Mouse (Mus musculus) heart, embryonic 10.5 days (tissue): Measurements from ENCODE around the gene Vmn1r68. TPM values are rescaled to one million over a fixed set of nuclear protein-coding genes. Genes with fewer than 3 reads are reported as not detected.

ENCODE experiments used
- DNase-seq: peaks from one replicate; pipeline ENCODE4 v3.0.0-alpha.2; 2017; ENCODE audit warnings: low spot score
- H3K27ac ChIP-seq: fragments of 300-500 bp; sonication (generic); 2 replicates; pipeline ENCODE4 v1.5.1; 2016; ENCODE audit warnings: mild to moderate bottlenecking
- H3K27me3 ChIP-seq: fragments of 300-500 bp; sonication (generic); 2 replicates; pipeline ENCODE4 v1.6.1; 2016; ENCODE audit warnings: mild to moderate bottlenecking; ENCODE audit not compliant: poor library complexity, insufficient read depth, severe bottlenecking
- H3K36me3 ChIP-seq: fragments of 300-500 bp; sonication (generic); 2 replicates; pipeline ENCODE4 v1.6.1; 2016; ENCODE audit warnings: mild to moderate bottlenecking, moderate library complexity
- H3K4me1 ChIP-seq: fragments of 300-500 bp; sonication (generic); 2 replicates; pipeline ENCODE4 v1.6.1; 2016; ENCODE audit warnings: mild to moderate bottlenecking
- H3K4me3 ChIP-seq: fragments of 300-500 bp; sonication (generic); 2 replicates; pipeline ENCODE4 v1.5.1; 2016; ENCODE audit warnings: mild to moderate bottlenecking, moderate library complexity
- H3K9me3 ChIP-seq: fragments of 300-500 bp; sonication (generic); 2 replicates; pipeline ENCODE4 v1.6.1; 2016; ENCODE audit warnings: mild to moderate bottlenecking, moderate library complexity
- WGBS: fragments of 180-500 bp; shearing (Covaris S2); methylation state at CpG from one replicate; pipeline ENCODE4 v1.1.7; 2016; 5-methylcytosine and 5-hydroxymethylcytosine counted together
- polyA plus RNA-seq: library from polyadenylated mRNA; unstranded; fragments of >200 nt; fragmentation: Nextera tagmentation; extraction: Ambion mirVana; gene quantifications from 2 replicates; pipeline ENCODE4 v1.2.1, GENCODE M21; 2016

Vmn1r68 gene
- not detected in 2 replicates for polyA plus RNA-seq

DNA sequence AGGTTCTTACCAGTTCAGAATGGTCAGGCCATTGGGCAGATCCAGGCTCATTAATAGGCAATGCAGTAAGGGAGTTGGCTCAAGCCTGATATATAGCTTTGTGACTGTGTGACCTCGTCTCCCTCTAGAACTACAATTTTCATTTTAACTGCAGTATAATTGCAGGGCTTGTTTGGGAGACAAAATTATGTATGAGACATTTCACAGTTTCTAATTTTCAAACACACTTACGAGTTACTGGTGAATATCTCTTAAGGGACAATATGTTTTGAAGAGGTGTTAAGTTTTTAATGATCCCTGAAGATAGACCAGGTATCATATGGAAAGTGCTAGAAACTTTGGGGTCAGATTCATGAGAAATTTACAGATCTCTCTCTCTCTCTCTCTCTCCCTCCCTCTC is at the start of gene Vmn1r68:
TSS of gene Vmn1r68 (minus strand) at position 101 of the 400 bp plus-strand sequence.
- Histone ChIP-seq H3K27me3 (no peaks in the 10 kb centered on the region), H3K27ac (no peak within 1 kb of the TSS), H3K9me3 (no peaks in the 10 kb centered on the region; the same call in 1 of the 2 replicates), H3K36me3 (no peaks in the 10 kb centered on the region), H3K4me3 (no peak within 1 kb of the TSS), H3K4me1 (no peaks in the 10 kb centered on the region)
- no peak for DNase-seq
- WGBS, result 73% methylated on average over 2 of the region's 2 CpGs

DNA sequence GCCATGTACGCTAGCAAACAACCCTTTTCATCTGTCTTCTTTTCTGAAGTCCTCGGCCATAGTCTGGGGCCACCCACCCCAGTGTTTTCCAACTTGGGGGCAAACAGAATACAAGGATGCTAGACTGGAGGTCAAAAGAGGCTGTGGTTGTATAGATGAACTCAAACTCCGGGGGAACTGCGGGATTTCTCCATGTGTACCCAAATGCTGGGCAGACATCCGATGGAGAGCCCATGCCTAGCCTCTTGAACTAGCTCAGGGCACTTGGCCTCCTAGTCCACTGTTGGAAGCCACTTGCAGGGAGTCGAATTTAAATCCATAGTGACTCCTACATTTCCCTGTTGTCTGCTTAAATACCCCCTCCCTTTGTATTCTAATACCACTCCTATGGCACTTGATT is 62.7 kb downstream of the Vmn1r68 start:
- Histone ChIP-seq H3K27me3 (no peaks in the 10 kb centered on the region), H3K9me3 (no peaks in the 10 kb centered on the region), H3K36me3 (peaks cover 23% of the 10 kb centered on the region), H3K4me3 (peak overlapping the region; percentile 71), H3K27ac (no peak overlapping the region), H3K4me1 (peaks cover 6% of the 10 kb centered on the region; the same call in 1 of the 2 replicates)
- 38% methylated on average over 6 of the region's 6 CpGs for WGBS
- no peak for DNase-seq

DNA sequence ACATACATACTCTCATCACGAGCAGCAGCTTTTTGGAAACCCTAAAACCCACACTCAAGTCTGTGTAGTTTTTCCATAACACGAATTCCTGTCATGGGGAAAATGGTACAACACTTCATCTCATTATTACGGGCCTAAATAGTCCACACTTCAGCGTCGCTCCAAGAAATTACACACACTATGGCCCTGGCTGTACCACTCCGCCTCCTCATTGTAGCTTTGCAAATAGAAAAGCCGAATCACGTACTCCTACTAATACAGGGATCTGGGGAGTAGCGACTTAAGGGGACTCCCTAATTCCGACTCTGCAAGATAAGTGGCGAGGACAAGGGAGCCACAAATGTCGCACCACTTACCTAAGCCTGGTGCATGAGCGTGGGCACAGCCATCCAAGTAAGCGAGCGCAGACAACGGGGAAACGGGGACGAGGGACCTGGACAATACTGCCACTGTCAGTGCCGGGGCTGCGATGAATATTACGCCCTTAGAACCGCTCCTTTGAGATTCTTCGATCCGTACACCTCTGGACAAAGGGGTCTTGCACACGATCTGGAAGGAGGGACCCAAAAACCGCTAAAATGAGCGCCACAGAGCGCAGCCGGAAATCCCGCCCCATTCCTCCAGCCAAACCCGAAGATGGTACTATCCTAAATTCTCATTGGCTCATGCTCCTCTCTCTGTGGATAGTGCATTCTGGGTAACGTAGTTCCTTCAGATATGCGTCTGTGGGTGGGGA is 63.3 kb downstream of the Vmn1r68 start, which contains the start of gene Zik1:
TSS of gene Zik1 (minus strand) at position 609 of the 736 bp plus-strand sequence.
- H3K9me3 ChIP-seq, result no peaks in the 10 kb centered on the region
- WGBS, result 3% methylated on average over 33 of the region's 33 CpGs
- H3K36me3 ChIP-seq, result peaks cover 30% of the 10 kb centered on the region
- H3K27ac ChIP-seq, result peak within 1 kb of the TSS; percentile 85
- H3K4me3 ChIP-seq, result peak within 1 kb of the TSS; percentile 71
- DNase-seq, result peak; percentile 90
- peaks cover 6% of the 10 kb centered on the region; the same call in 1 of the 2 replicates for H3K4me1 ChIP-seq
- H3K27me3 ChIP-seq, result no peaks in the 10 kb centered on the region

DNA sequence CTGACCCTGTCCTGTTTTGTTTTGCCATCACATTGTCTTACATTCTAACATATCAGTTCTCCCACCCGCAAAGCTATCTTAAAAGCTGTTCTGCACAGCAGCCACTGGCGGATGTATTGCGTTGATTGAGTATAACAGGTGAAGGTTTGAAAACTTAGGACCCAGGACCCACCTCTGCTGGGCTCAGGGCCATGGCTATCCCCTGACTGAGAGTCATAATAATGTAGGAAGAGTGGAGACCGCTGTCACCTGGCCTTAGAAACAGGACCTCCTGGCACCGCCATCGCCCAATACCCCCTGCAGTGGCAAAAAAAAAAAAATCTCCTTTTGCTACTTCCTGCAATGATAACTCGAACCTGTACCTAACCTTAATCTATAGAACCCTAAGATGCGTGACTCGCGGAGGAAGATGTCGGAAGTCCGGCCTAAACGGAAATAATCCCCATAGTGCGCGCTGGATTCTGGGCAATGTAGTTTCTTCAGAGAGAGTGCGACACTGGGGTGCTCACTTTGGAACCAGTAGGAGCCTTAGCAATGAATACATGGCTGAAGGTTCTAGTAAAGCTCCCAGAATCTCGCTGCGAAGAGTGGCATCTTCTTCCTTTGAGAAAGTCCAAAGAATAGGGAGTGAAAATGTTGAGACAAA is 77.6 kb downstream of the Vmn1r68 start:
- no peak overlapping the region for H3K27ac ChIP-seq
- 61% methylated on average over 18 of the region's 18 CpGs for WGBS
- H3K4me1 ChIP-seq, result no peaks in the 10 kb centered on the region
- DNase-seq, result no peak
- H3K4me3 ChIP-seq, result no peak overlapping the region
- no peaks in the 10 kb centered on the region for H3K27me3 ChIP-seq
- no peaks in the 10 kb centered on the region for H3K36me3 ChIP-seq
- H3K9me3 ChIP-seq, result no peaks in the 10 kb centered on the region; the same call in 1 of the 2 replicates

DNA sequence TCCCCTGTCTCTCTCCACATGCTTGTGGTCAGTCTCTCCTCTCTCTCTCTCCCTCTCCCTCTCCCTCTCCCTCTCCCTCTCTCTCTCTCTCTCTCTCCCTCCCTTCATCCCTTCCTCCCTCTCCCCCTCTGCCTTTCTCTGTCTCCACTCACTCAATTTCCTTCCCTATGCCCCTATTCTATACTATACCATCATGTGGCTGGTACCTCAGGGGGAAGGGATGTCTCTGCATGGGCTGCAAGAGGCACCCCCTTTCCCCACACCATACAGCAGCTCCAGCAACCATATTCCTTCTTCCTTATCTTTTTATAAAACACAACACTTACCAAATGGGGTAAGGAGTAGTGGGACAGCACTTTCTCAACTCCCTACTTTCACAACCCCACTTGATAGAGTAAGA is 78.5 kb downstream of the Vmn1r68 start:
- no peaks in the 10 kb centered on the region for H3K27me3 ChIP-seq
- H3K4me1 ChIP-seq, result no peaks in the 10 kb centered on the region
- no peak overlapping the region for H3K4me3 ChIP-seq
- no peaks in the 10 kb centered on the region for H3K36me3 ChIP-seq
- H3K9me3 ChIP-seq, result no peaks in the 10 kb centered on the region; the same call in 1 of the 2 replicates
- no peak overlapping the region for H3K27ac ChIP-seq
- no peak for DNase-seq

DNA sequence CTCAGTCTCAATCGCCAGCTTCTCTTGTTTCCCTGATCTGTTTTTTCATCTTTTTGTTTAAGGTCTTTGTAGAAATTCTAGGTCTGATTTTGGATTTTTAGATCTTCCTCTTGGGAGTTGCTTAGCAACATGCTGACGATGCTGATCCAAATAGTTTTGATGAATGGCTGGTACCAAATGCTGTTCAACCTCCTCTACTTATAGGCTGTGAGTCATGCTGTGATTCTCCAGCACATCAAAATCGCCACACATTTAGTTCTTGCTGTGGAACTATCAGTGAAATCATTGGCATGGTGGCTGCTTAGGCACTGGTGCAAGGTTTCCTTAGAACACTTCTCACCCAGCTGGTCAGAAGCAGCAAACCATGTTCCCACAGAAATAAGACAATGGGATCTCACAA is 100.1 kb downstream of the Vmn1r68 start:
- no peak for DNase-seq
- no peaks in the 10 kb centered on the region for H3K36me3 ChIP-seq
- H3K27ac ChIP-seq, result no peak overlapping the region
- no peak overlapping the region for H3K4me3 ChIP-seq
- no peaks in the 10 kb centered on the region for H3K4me1 ChIP-seq
- H3K9me3 ChIP-seq, result peaks cover 9% of the 10 kb centered on the region
- no peaks in the 10 kb centered on the region for H3K27me3 ChIP-seq
- WGBS, result 55% methylated on average over 3 of the region's 3 CpGs

Other genes with a start within 250 kb of the Vmn1r68 start
- gene Vmn1r67, start 115.2 kb downstream of the Vmn1r68 start, polyA plus RNA-seq, result not detected in 2 replicates
- gene Zik1, start 63.1 kb downstream of the Vmn1r68 start, polyA plus RNA-seq, result 9.3 and 12.9 TPM in 2 replicates
- gene Vmn1r69, start 55.2 kb upstream of the Vmn1r68 start, polyA plus RNA-seq, result not detected in 2 replicates
- gene Vmn1r70, start 73.0 kb upstream of the Vmn1r68 start, polyA plus RNA-seq, result not detected in 2 replicates
- not detected in 2 replicates for gene Nlrp4b, start 129.3 kb upstream of the Vmn1r68 start, polyA plus RNA-seq
- gene Vmn1r71, start 195.9 kb upstream of the Vmn1r68 start, polyA plus RNA-seq, result not detected in 2 replicates